Mouse (Mus musculus): ENCODE measurements around the gene Tssk2. TPM values are rescaled to one million over a fixed set of nuclear protein-coding genes. Genes with fewer than 3 reads are reported as not detected.

Tssk2 gene
- polyA plus RNA-seq, 1 experiment from 2014 or later = not detected

- no peak for ATAC-seq (ENCODE audit: low FRiP score, low TSS enrichment)
- Histone ChIP-seq H3K27ac (ENCODE audit: low read length) (no peak overlapping the region), H3K9ac (replicated peaks; ENCODE audit: low read length) (no peak overlapping the region), H3K9me3 (ENCODE audit: low read length) (no peaks in the 10 kb centered on the region), H3K4me1 (ENCODE audit: insufficient read depth, low read length) (no peaks in the 10 kb centered on the region), H3K27me3 (ENCODE audit: insufficient read depth, low read length) (0 out of 2 replicates have a peak, but pooled peaks cover 4% of the 10 kb centered on the region), H3K4me2 (replicated peaks; ENCODE audit: low read depth, low read length) (no peak overlapping the region), H3K36me3 (ENCODE audit: insufficient read depth, low read length) (no peaks in the 10 kb centered on the region), H3K4me3 (ENCODE audit: low read length) (no peak overlapping the region)
- 77% methylated on average over 7 of the region's 7 CpGs for WGBS
These were observed 39.8 kb downstream of the Tssk2 start for GRCm38 (mm10) chr16:17938187-17938586.

- Histone ChIP-seq H3K27me3 (ENCODE audit: insufficient read depth, low read length) (0 out of 2 replicates have a peak, but pooled peaks cover 4% of the 10 kb centered on the region), H3K36me3 (ENCODE audit: insufficient read depth, low read length) (no peaks in the 10 kb centered on the region), H3K9me3 (ENCODE audit: low read length) (no peaks in the 10 kb centered on the region), H3K4me3 (ENCODE audit: low read length) (no peak overlapping the region), H3K9ac (replicated peaks; ENCODE audit: low read length) (no peak overlapping the region), H3K4me2 (replicated peaks; ENCODE audit: low read depth, low read length) (no peak overlapping the region), H3K4me1 (ENCODE audit: insufficient read depth, low read length) (no peaks in the 10 kb centered on the region), H3K27ac (ENCODE audit: low read length) (no peak overlapping the region)
- ATAC-seq (ENCODE audit: low FRiP score, low TSS enrichment) = peak; percentile 86
- WGBS = 12% methylated on average over 7 of the region's 7 CpGs
These were observed 40.4 kb downstream of the Tssk2 start for GRCm38 (mm10) chr16:17938821-17939220.

- Histone ChIP-seq H3K9me3 (ENCODE audit: low read length) (no peaks in the 10 kb centered on the region), H3K4me3 (ENCODE audit: low read length) (no peak overlapping the region), H3K4me2 (replicated peaks; ENCODE audit: low read depth, low read length) (no peak overlapping the region), H3K4me1 (ENCODE audit: insufficient read depth, low read length) (no peaks in the 10 kb centered on the region), H3K27me3 (ENCODE audit: insufficient read depth, low read length) (0 out of 2 replicates have a peak, but pooled peaks cover 4% of the 10 kb centered on the region), H3K36me3 (ENCODE audit: insufficient read depth, low read length) (no peaks in the 10 kb centered on the region), H3K9ac (replicated peaks; ENCODE audit: low read length) (no peak overlapping the region), H3K27ac (ENCODE audit: low read length) (no peak overlapping the region)
- ATAC-seq (ENCODE audit: low FRiP score, low TSS enrichment) = no peak
- WGBS = 57% methylated on average over 9 of the region's 9 CpGs
These were observed 40.9 kb downstream of the Tssk2 start for GRCm38 (mm10) chr16:17939255-17939751.

- no peaks in the 10 kb centered on the region for H3K36me3 ChIP-seq (ENCODE audit: insufficient read depth, low read length)
- no peaks in the 10 kb centered on the region for H3K9me3 ChIP-seq (ENCODE audit: low read length)
- no peak overlapping the region for H3K9ac ChIP-seq (replicated peaks; ENCODE audit: low read length)
- H3K27me3 ChIP-seq (ENCODE audit: insufficient read depth, low read length) = no peaks in the 10 kb centered on the region
- 60% methylated on average over 8 of the region's 8 CpGs for WGBS
- no peak overlapping the region for H3K4me2 ChIP-seq (replicated peaks; ENCODE audit: low read depth, low read length)
- no peak overlapping the region for H3K4me3 ChIP-seq (ENCODE audit: low read length)
- no peak overlapping the region for H3K27ac ChIP-seq (ENCODE audit: low read length)
- no peaks in the 10 kb centered on the region for H3K4me1 ChIP-seq (ENCODE audit: insufficient read depth, low read length)
- ATAC-seq (ENCODE audit: low FRiP score, low TSS enrichment) = no peak
These were observed 45.0 kb downstream of the Tssk2 start for GRCm38 (mm10) chr16:17943466-17943865.

GRCm38 (mm10) chr16:17945081-17945831 is 46.8 kb downstream of the Tssk2 start:
- ATAC-seq (ENCODE audit: low FRiP score, low TSS enrichment) = peak; percentile 86
- Histone ChIP-seq H3K4me2 (replicated peaks; ENCODE audit: low read depth, low read length) (peak overlapping the region; percentile 26), H3K9me3 (ENCODE audit: low read length) (no peaks in the 10 kb centered on the region), H3K27me3 (ENCODE audit: insufficient read depth, low read length) (no peaks in the 10 kb centered on the region), H3K4me1 (ENCODE audit: insufficient read depth, low read length) (no peaks in the 10 kb centered on the region), H3K9ac (replicated peaks; ENCODE audit: low read length) (no peak overlapping the region), H3K27ac (ENCODE audit: low read length) (peak overlapping the region; percentile 79), H3K4me3 (ENCODE audit: low read length) (no peak overlapping the region), H3K36me3 (ENCODE audit: insufficient read depth, low read length) (no peaks in the 10 kb centered on the region)
- 43% methylated on average over 7 of the region's 7 CpGs for WGBS

GRCm38 (mm10) chr16:17949421-17949877 is 51.0 kb downstream of the Tssk2 start:
- H3K4me1 ChIP-seq (ENCODE audit: insufficient read depth, low read length) = no peaks in the 10 kb centered on the region
- WGBS = 32% methylated on average over 2 of the region's 2 CpGs
- H3K27ac ChIP-seq (ENCODE audit: low read length) = no peak overlapping the region
- H3K27me3 ChIP-seq (ENCODE audit: insufficient read depth, low read length) = no peaks in the 10 kb centered on the region
- ATAC-seq (ENCODE audit: low FRiP score, low TSS enrichment) = no peak
- H3K9ac ChIP-seq (replicated peaks; ENCODE audit: low read length) = no peak overlapping the region
- no peaks in the 10 kb centered on the region for H3K9me3 ChIP-seq (ENCODE audit: low read length)
- no peaks in the 10 kb centered on the region for H3K36me3 ChIP-seq (ENCODE audit: insufficient read depth, low read length)
- no peak overlapping the region for H3K4me3 ChIP-seq (ENCODE audit: low read length)
- no peak overlapping the region for H3K4me2 ChIP-seq (replicated peaks; ENCODE audit: low read depth, low read length)

Other genes with a start within 250 kb of the Tssk2 start
- 44.1 and 56.1 TPM in 2 replicates for gene Med15, start 165.7 kb upstream of the Tssk2 start, polyA plus RNA-seq (2015; fragmentation: Nextera tagmentation; extraction: Ambion mirVana)
- 69.8 and 72.0 TPM in 2 replicates for gene Klhl22, start 139.0 kb upstream of the Tssk2 start, polyA plus RNA-seq (2015; fragmentation: Nextera tagmentation; extraction: Ambion mirVana)
- 8.1 and 8.9 TPM in 2 replicates for gene Scarf2, start 101.4 kb upstream of the Tssk2 start, polyA plus RNA-seq (2015; fragmentation: Nextera tagmentation; extraction: Ambion mirVana)
- 0.09 TPM in 1 of 2 replicates, not detected in the other for gene B830017H08Rik, start 65.5 kb upstream of the Tssk2 start, polyA plus RNA-seq (2015; fragmentation: Nextera tagmentation; extraction: Ambion mirVana)
- gene Car15, start 60.3 kb upstream of the Tssk2 start, polyA plus RNA-seq (2015; fragmentation: Nextera tagmentation; extraction: Ambion mirVana) = 35.7 and 48.6 TPM in 2 replicates
- gene Gm20518, start 7.0 kb upstream of the Tssk2 start, polyA plus RNA-seq (2015; fragmentation: Nextera tagmentation; extraction: Ambion mirVana) = 2.6 TPM in 2 replicates
- 0.09 TPM in 1 of 2 replicates, not detected in the other for gene Tssk1, start 4.4 kb upstream of the Tssk2 start, polyA plus RNA-seq (2015; fragmentation: Nextera tagmentation; extraction: Ambion mirVana)
- gene Dgcr2, start 75 bp upstream of the Tssk2 start, polyA plus RNA-seq (2015; fragmentation: Nextera tagmentation; extraction: Ambion mirVana) = 103 and 107 TPM in 2 replicates
- 40.7 and 44.8 TPM in 2 replicates for gene Ess2, start 12.7 kb downstream of the Tssk2 start, polyA plus RNA-seq (2015; fragmentation: Nextera tagmentation; extraction: Ambion mirVana)
- not detected in 2 replicates for gene Gsc2, start 16.4 kb downstream of the Tssk2 start, polyA plus RNA-seq (2015; fragmentation: Nextera tagmentation; extraction: Ambion mirVana)
- 102 and 107 TPM in 2 replicates for gene Slc25a1, start 29.6 kb downstream of the Tssk2 start, polyA plus RNA-seq (2015; fragmentation: Nextera tagmentation; extraction: Ambion mirVana)
- not detected in 2 replicates for gene Vpreb2, start 81.8 kb downstream of the Tssk2 start, polyA plus RNA-seq (2015; fragmentation: Nextera tagmentation; extraction: Ambion mirVana)
- 103 and 104 TPM in 2 replicates for gene Dgcr6, start 154.2 kb downstream of the Tssk2 start, polyA plus RNA-seq (2015; fragmentation: Nextera tagmentation; extraction: Ambion mirVana)
- 22.3 and 23.0 TPM in 2 replicates for gene Prodh, start 191.6 kb downstream of the Tssk2 start, polyA plus RNA-seq (2015; fragmentation: Nextera tagmentation; extraction: Ambion mirVana)
- 1.0 and 3.4 TPM in 2 replicates for gene Rtn4r, start 229.0 kb downstream of the Tssk2 start, polyA plus RNA-seq (2015; fragmentation: Nextera tagmentation; extraction: Ambion mirVana)

Measured in kidney, embryonic 16.5 days (tissue).